Mouse (Mus musculus) olfactory bulb, adult 2 months (tissue): ENCODE measurements around the gene Chp2.

Experiments
- CTCF ChIP-seq: fragments of 200-500 bp; IDR thresholded peaks from 2 replicates; pipeline ENCODE4 v1.5.1; 2012; ENCODE audit warnings: low read depth, mild to moderate bottlenecking, low read length, moderate library complexity; ENCODE audit not compliant: insufficient read depth
- POLR2A ChIP-seq: fragments of 200-500 bp; IDR thresholded peaks from 2 replicates; pipeline ENCODE4 v1.6.1; 2012; ENCODE audit warnings: mild to moderate bottlenecking, low read depth, low read length, moderate library complexity; ENCODE audit not compliant: insufficient read depth

DNA sequence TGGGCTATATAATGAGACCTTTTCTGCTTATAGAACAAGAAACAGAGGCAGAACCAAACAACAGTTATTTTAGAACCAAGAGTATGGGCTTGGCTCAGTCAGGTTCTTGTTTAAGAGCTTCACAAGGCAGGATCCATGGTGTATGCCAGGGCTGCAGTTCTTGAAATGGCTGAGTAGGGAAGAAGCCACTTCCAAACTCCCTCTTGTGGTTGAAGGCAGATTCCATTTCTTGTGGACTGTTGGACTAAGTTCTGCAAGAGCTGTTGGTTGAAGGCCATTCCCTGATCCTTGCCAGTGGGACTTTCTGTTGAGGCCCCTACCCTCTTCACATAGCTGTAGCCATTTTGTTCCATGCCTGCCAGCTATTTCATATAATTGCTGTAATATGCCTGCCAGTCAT lies 25.4 kb upstream of the Chp2 start:
- no peak for TF ChIP-seq POLR2A
- no peak for TF ChIP-seq CTCF
